Mouse (Mus musculus): ENCODE data around the gene Acod1.

Gene Acod1

GRCm38 (mm10) chr14:103046677-103047076 is at the start of gene Acod1:
Gene Acod1, plus strand, starts transcription at chr14:103046977.
- DNase-seq (ENCODE audit: low spot score in 2 of 2), result no peak

GRCm38 (mm10) chr14:103007737-103008136 is 39.0 kb upstream of the Acod1 start:
- DNase-seq (ENCODE audit: low spot score in 2 of 2), result no peak

- DNase-seq (ENCODE audit: low spot score in 2 of 2), result peak in 1 of 2 experiments; percentile 16
Observed at GRCm38 (mm10) chr14:103011782-103012181, 35.0 kb upstream of the Acod1 start.

- peak in 1 of 2 experiments; percentile 61 for DNase-seq (ENCODE audit: low spot score in 2 of 2)
Observed at GRCm38 (mm10) chr14:103012563-103013150, 34.1 kb upstream of the Acod1 start.

- DNase-seq (ENCODE audit: low spot score in 2 of 2), result no peak
Observed at GRCm38 (mm10) chr14:103017009-103017408, 29.8 kb upstream of the Acod1 start.

- no peak for DNase-seq (ENCODE audit: low spot score in 2 of 2)
Observed at GRCm38 (mm10) chr14:103020046-103020445, 26.7 kb upstream of the Acod1 start.

GRCm38 (mm10) chr14:103029203-103029602 is 17.6 kb upstream of the Acod1 start:
- no peak for DNase-seq (ENCODE audit: low spot score in 2 of 2)

- no peak for DNase-seq (ENCODE audit: low spot score in 2 of 2)
Observed at GRCm38 (mm10) chr14:103033271-103033823, 13.4 kb upstream of the Acod1 start.

- DNase-seq (ENCODE audit: low spot score in 2 of 2), result no peak
Observed at GRCm38 (mm10) chr14:103034076-103034475, 12.7 kb upstream of the Acod1 start.

- DNase-seq (ENCODE audit: low spot score in 2 of 2), result no peak
Observed at GRCm38 (mm10) chr14:103037016-103037415, 9.8 kb upstream of the Acod1 start.

GRCm38 (mm10) chr14:103048292-103049086 is 1.7 kb downstream of the Acod1 start:
- no peak for DNase-seq (ENCODE audit: low spot score in 2 of 2)

GRCm38 (mm10) chr14:103051159-103051769 is 4.5 kb downstream of the Acod1 start:
- peak; percentile 44 to 71 for DNase-seq (ENCODE audit: low spot score in 2 of 2)

GRCm38 (mm10) chr14:103054731-103055130 is 8.0 kb downstream of the Acod1 start:
- DNase-seq (ENCODE audit: low spot score in 2 of 2), result no peak

- DNase-seq (ENCODE audit: low spot score in 2 of 2), result no peak
Observed at GRCm38 (mm10) chr14:103056601-103057000, 9.8 kb downstream of the Acod1 start.

- DNase-seq (ENCODE audit: low spot score in 2 of 2), result no peak
Observed at GRCm38 (mm10) chr14:103058998-103059397, 12.2 kb downstream of the Acod1 start.

- no peak for DNase-seq (ENCODE audit: low spot score in 2 of 2)
Observed at GRCm38 (mm10) chr14:103059495-103059894, 12.7 kb downstream of the Acod1 start.

GRCm38 (mm10) chr14:103065294-103066167 is 18.8 kb downstream of the Acod1 start:
- peak; percentile 53 to 69 for DNase-seq (ENCODE audit: low spot score in 2 of 2)

GRCm38 (mm10) chr14:103069465-103069863 is 22.7 kb downstream of the Acod1 start:
- peak in 1 of 2 experiments; percentile 11 for DNase-seq (ENCODE audit: low spot score in 2 of 2)

GRCm38 (mm10) chr14:103069864-103070611 is 23.3 kb downstream of the Acod1 start, which contains the start of gene Cln5:
Gene Cln5, plus strand, starts transcription at chr14:103070216.
- peak; percentile 79 to 90 for DNase-seq (ENCODE audit: low spot score in 2 of 2)

GRCm38 (mm10) chr14:103070790-103071189 is 24.0 kb downstream of the Acod1 start:
- no peak for DNase-seq (ENCODE audit: low spot score in 2 of 2)

- no peak for DNase-seq (ENCODE audit: low spot score in 2 of 2)
Observed at GRCm38 (mm10) chr14:103071471-103071870, 24.7 kb downstream of the Acod1 start.

All from cerebellum, postnatal 4 days (tissue).